Mouse (Mus musculus): Measurements from ENCODE around the gene Zfp536.

The Zfp536 gene

DNA sequence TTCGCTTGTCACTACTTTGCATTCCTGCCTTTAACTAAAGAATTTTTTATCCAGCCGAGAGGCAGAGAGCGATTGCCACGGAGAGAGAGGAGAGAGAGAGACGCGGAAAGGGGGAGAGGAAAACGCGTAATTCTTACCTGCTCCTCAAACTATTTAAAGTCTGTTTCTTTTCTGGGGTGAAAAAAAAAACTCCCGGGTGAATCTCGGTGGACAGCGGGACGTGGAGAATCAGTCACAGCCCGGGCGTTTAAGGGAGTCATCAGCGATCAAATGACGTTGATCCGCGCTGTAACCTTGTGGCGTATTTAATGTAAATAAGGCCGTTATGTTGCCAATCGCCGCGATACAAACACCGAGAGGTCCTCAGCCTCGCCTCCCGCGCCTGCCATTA is at the start of gene Zfp536:
Gene Zfp536 (minus strand): TSS at position 330 of the 391 bp plus-strand sequence.
- DNase-seq, result no peak

GRCm38 (mm10) chr7:37820670-37821301 is 47.3 kb upstream of the Zfp536 start:
- DNase-seq, result no peak

DNA sequence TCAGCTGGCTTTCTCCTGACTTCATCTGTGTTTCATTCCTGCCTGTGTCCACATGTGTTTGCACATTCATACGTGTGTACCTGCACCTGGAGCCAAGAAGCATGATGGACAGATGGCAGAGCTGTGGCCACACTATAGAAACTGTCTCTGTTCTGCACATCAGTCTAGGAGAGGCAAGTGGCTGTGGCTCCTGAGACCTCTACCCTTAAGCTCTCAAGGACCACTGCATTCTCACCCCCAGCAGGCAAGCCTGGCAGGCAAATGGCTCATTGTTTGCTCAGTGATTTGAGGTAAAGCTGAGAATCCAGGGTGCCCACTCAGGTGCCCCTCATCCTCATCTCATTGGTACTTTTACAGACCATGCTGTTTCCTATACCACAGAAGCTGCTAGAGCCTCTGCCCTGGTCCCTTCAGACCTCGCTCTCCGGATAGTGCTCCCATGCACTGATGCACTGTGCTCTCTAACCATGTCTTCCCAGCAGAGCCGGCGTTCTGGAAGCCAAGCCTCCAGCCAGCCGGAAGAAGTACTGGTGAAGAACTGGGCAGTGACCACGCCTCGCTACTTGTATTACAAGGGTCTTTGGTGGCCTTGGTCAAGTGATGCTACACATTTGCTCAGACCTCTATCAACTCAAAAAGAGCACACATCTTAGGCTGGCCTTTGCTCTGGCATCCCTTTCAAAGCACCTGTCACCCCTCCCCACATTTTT is 45.3 kb upstream of the Zfp536 start:
- no peak for DNase-seq

DNA sequence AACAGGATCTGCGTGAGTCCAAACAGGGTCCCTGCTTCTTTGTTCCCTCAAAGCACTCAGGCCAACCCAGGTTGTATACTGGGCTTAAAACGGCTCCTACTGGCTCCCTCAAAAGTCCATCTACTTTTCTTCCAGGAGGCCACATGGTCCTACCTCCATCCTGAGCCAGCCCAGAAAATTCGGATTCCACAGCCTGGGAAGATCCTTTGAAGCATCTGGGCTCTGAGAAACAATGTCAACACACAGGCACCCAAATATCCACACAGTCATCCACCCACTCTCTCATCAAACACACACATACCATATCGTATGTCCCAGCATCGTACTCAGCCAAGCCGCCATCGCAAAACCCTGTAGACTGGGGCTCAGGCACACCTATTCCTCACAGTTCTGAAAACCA is 43.5 kb upstream of the Zfp536 start:
- no peak for DNase-seq

- no peak for DNase-seq
Measured at GRCm38 (mm10) chr7:37814844-37815406, 41.5 kb upstream of the Zfp536 start.

GRCm38 (mm10) chr7:37813676-37814075 is 40.2 kb upstream of the Zfp536 start:
- DNase-seq, result no peak

DNA sequence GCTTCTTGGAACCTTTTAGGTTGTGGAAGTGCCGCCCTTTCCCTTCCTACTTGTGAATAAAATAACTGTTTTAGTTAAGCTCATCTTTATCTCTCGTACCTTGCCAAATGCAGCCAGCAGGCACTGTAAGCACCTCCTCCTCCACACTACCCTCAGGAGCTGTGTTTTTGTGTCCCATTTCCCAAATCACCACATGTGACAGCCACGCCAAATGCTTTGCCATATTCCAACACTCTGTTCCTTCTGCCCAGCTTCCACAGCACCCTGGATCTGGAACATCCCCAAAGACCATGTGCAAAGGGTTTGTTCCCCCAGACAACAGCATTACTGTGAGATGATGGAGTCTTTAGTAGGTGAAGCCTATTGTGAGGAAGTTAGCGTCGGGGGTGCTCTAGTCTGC is 36.5 kb upstream of the Zfp536 start:
- DNase-seq, result no peak

GRCm38 (mm10) chr7:37809001-37809400 is 35.6 kb upstream of the Zfp536 start:
- no peak for DNase-seq

- no peak for DNase-seq
Measured at GRCm38 (mm10) chr7:37801160-37801559, 27.7 kb upstream of the Zfp536 start.

GRCm38 (mm10) chr7:37788721-37789120 is 15.3 kb upstream of the Zfp536 start:
- no peak for DNase-seq

- peak; percentile 26 to 35 for DNase-seq
Measured at GRCm38 (mm10) chr7:37775502-37775901, 2.1 kb upstream of the Zfp536 start.

- no peak for DNase-seq
Measured at GRCm38 (mm10) chr7:37774463-37774970, 1.1 kb upstream of the Zfp536 start.

DNA sequence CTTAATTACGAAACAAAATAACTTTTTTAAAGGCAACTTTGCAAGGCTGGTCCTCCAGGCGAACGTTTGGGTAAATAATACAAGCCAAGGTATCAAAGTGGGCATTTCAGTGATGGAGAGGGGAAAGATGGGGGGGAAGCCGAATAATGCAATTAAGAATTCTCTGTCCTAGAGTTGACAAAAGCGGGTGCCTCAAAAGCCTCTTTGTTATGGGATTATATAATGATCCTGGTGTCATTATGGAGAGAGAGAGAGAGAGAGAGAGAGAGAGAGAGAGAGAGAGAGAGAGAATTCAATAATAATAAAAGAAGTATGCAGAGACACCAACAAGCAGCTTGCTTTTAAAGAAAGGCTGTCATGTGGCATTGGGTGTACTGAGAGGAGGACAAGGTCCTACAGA is 465 bp upstream of the Zfp536 start:
- no peak for DNase-seq

GRCm38 (mm10) chr7:37772376-37773311 is 797 bp downstream of the Zfp536 start:
- no peak for DNase-seq

- DNase-seq, result no peak
Measured at GRCm38 (mm10) chr7:37771491-37772375, 1.7 kb downstream of the Zfp536 start.

DNA sequence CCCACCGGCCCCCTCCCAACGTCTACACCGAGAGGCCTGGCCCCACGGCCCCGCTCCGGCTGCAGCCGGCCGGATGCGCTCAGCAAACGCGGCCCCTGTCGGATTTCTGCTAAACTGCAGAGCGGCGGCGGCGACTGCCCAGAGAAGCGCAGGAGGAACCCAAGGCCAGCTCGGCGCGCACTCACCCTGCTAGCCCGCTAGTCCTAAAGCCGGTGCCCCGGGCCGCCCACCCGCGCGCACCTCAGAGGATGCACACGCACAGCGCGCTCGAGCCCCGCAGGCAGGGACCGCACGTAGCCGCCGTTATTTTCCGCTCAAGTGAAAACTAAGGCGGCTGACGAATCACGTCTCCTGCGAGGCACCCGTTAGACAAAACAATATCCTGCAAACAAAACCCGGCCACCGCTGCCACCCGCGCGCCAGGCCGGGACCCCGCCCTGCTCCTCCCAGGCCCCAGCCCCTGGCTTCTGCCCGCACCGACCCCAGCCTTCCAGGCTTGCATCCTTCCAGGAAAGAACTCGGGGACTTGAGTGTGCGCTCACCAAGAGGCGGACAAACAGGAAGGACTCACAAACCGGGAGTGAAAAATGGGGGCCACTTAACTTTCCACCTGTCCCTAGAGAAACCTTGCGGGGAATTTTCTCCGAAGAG is 2.9 kb downstream of the Zfp536 start:
- no peak for DNase-seq

DNA sequence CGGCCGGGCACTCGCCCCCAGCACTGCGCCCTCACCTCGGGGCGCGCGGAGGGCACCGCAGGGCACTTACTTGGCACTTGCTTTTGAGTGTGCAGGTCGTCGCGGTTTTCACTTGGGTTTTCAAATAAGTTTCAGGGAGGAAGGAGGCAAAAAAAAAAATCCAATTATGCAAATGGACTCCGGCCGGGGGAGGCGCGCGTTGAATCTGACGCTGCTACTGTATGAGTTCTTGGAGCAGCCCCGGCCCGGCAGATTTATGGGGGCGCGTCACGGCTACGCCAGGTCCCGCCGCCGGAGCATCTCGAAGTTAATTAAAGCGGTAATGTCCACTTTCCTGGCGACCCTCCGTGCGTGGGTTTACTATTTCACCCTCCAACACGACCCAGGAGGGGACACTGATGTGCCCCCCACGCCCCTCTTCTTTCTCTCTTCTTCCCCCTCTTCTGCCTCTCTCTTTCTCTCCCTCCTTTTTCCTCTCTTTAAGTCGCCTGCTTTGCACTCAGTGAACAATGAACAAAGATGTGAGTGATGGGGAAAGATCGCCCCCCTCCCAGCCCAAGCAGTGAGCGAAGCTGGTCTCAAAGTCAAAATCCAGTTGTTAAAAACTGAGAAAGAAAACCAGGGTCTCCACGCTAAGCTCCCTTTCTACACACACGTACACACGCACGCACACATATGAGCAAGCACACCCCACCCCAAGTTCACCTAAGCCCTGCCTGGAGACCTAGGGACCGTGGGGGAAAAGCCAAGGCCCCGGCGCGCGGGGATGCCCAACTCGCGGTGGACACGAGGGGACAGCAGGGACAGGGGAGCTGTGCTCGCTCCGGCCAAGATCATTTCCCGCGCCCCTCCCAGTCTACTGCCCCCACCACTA is 3.7 kb downstream of the Zfp536 start:
- no peak for DNase-seq

DNA sequence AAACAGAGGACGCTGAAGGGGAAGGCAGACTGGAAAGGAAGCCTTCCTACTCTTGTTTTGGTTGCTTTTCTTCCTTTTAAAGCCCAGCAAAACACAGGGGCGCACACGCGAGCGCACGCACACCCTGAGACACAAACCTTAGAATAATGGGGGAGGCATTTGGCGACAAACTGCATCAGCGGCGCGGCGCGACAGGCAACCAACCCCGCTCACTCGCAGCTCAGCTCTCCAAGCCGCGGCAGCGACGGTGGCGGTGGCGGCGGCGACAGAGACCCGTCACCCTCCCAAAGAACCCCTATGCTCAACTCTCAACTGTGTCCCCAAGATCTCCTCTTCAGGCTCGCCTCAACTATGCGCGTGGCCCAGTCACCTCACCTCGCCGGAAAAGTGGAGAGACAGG is 4.4 kb downstream of the Zfp536 start:
- no peak for DNase-seq

GRCm38 (mm10) chr7:37768310-37768940 is 5.0 kb downstream of the Zfp536 start:
- no peak for DNase-seq

GRCm38 (mm10) chr7:37758886-37759285 is 14.6 kb downstream of the Zfp536 start:
- no peak for DNase-seq

All from B cell, adult 2 months (primary cell).